Mouse (Mus musculus) frontal cortex, postnatal 36 days (tissue): ENCODE results near the gene Trp53i13.

Source experiments
- DNase-seq, 2 experiments: peaks; one replicate each; pipeline ENCODE4 v3.0.0; 2022; ENCODE audit warnings: low spot score in 2 of 2

Trp53i13 gene

DNA sequence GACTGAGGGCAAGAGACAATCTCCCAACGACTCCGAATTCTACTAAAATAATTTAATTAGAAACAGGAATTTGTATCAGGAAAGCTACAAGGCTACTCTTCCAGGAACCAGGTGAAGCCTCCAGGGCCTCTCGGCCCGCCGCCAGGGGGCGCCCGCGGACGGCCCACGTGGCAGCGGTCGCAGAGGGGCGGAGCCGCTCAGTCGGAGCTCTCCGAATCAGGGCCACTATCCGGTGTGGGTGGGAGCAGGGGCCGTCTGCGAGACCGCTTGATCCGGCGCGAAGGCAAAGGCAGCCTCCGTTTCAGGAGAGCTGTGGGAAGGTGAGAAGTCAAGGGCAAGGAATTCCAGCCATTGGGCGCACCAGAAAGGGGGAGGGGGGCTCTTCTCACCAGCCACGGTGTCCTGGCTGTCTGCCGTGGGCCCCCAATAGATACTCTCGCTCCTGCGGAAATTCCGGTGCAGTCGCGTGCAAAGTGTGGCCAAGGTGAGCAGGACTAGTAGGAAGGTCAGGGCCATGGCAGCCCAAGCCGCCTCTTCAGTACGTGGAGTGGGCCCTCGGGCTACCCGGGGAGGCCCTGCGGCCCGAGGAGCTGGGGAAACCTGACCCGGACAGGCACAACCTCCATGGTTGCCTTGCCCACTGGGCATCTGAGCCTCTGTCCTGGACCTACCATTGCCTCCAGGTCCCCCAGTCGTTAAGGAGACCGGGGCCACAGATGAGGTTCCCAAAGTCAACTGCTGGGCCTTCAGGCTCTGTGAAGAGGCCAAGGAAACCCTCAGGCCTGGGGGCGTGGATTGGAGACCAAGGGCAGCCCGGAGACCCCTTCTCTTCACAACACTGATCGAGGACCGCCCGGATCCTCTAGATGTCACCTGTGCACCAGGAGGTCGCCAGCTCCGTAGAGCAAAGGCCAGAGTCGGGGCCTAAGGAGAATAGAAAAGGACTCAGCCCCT lies 7.4 kb downstream of the Trp53i13 start:
- DNase-seq: peak in 1 of 2 experiments; percentile 86

DNA sequence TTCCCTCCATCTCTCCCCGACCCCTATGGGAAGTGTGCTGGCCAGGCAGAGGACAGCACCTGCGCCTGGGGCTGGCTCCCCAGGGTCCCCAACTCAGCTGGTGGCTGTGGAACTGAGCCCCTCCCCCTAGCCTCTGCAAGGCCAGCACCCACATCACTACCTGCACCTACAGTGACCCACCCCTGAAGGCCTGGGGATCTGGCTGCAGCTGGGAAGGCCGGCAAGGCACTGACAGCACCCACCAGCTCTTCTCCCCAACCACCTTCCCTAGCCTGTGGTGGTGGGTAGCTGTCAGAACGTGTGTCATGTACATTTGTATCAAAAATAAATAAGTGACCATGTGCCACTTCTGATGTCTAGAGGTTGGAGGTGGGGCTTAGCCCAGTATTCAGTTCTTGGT lies 8.4 kb downstream of the Trp53i13 start:
- DNase-seq: no peak

DNA sequence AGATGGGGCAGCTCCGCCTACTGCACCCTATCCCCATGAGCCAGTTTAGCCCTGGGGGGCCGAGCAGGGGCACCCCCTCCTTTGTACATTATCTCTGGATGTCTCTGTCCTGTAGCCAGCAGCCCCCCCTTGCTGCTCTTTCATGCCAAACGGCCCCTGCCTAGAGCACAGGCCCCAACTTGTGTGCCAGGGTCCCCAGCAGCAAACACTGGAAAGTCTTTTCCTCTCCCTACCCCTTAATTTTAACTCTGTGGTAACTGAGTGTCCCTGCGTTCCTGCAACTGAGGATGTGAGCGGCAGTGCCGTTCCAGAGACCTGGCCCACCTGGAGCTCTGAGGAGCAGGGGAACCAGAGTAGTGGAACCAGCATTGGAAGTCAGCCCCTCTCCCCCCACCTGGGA lies 8.8 kb downstream of the Trp53i13 start:
- DNase-seq: no peak

GRCm38 (mm10) chr11:77506273-77506672 lies 9.5 kb downstream of the Trp53i13 start:
- DNase-seq: no peak

DNA sequence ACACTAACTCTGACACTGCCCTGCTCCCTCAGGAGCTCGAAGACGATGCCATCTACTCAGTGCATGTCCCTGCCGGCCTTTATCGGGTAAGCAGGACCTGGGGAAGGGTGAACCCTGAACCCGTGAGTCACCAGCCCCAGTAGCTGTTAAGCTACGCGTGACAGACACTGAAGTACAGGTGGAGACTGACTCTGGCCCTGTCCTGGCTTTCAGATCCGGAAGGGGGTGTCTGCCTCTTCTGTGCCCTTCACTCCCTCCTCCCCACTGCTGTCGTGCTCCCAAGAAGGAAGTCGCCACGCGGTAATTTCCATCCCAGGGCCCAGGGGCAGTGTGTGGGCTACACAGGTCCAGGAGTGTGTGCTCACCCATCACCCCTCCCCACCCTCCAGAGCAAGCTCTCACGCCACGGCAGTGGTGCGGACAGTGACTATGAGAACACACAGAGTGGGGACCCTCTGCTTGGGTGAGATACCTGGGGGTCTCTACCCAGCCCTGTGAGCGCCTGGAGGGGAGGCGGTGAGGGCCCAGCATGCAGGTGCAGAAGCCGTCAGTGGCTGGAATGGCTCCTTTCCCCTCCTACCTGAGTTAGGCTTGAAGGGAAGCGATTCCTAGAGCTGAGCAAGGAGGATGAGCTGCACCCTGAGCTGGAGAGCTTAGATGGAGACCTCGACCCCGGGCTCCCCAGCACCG lies 10.3 kb downstream of the Trp53i13 start:
- no peak for DNase-seq

GRCm38 (mm10) chr11:77504377-77504776 lies 11.4 kb downstream of the Trp53i13 start:
- DNase-seq: no peak

- DNase-seq: no peak
Observed at GRCm38 (mm10) chr11:77503511-77503910, 12.3 kb downstream of the Trp53i13 start.

GRCm38 (mm10) chr11:77502481-77502880 lies 13.3 kb downstream of the Trp53i13 start:
- DNase-seq: no peak

DNA sequence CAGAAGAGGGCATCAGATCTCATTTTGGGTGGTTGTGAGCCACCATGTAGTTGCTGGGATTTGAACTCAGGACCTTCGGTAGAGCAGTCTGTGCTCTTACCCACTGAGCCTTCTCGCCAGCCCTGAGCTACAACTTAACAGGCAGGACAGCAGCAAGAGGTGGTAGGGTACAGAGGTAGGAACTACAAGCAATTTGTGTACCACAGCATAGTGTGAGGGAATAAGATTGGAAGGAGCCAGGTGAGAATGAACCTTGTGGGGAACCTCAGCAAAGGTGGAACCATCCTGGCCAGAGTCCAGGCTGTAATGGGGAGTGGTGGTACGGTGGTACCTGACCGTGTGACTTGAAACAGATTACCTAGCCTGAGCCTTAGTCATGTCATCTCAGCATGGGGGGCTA lies 13.8 kb downstream of the Trp53i13 start:
- no peak for DNase-seq

DNA sequence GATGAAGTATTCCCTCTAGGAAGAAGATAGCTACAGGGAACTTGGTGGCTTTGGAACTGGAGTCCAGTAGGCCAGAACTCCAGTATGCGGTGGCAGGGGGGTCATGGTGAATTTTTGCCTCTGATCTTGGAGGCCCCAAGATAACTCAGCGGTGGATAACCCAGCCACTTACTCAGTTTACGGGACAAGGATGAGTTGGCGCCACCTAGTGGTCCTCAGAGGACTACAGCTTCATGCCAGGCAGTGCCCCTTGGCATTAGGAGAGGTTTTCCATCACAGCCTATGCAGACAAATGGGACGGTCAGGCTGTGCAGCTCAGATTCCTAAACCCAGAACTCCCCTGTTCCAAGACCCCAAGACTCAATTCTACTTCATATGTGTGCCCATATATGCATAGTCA lies 14.4 kb downstream of the Trp53i13 start:
- DNase-seq: peak in 1 of 2 experiments; percentile 84

DNA sequence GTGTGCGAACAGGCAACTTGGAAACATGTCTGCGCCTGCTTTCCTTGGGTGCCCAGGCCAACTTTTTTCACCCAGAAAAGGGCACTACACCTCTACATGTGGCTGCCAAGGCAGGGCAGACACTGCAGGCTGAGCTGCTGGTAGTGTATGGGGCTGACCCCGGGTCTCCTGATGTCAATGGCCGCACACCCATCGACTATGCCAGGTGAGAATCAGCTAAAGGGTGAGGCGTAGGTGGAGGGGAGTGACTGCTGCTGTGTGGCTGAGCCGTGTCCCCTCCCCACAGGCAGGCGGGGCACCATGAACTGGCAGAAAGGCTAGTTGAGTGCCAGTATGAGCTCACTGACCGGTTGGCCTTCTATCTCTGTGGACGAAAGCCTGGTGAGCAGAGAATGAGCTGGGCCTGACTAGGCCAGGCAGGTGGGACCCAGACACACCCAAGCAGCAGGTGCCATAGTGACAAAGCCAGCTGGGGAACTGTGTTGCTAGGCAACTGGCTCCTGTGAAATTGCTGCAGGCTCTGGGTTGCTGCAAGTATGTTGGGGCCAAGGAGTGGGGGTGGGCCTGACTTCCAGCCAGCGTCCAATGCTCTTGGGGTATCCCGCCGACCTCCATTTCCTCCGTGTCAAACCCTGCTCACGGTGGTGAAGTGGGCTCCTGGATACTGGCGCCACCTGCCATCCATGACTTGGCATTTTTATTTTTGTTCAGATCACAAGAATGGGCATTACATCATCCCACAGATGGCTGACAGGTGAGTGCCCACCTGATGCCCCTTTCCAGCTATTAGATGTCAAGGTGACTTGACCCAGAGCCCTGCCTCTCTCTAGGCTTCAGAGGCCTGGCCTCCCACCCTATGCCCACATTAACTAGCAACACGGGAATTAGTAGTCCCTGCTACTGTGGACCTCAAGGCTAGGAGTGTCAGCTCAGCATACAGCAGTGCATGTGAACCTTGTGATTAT lies 15.1 kb downstream of the Trp53i13 start:
- DNase-seq: peak in 1 of 2 experiments; percentile 74

DNA sequence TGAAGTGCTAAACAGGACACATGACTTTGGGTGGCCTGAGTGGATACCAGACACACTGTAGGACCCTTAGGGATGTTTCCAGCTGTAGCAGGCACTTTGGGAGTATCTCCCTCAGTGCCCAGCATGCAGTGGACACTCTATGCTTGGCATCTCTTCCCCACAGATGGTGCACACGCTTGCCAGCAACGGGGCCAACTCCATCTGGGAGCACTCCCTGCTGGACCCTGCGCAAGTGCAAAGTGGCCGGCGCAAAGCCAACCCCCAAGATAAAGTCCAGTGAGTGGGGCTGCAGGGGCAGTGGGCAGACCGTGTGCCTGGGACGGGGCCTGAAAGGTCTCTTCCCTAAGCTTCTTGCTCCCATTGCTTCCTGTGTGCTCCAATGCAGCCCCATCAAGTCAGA lies 16.4 kb downstream of the Trp53i13 start:
- DNase-seq: no peak

DNA sequence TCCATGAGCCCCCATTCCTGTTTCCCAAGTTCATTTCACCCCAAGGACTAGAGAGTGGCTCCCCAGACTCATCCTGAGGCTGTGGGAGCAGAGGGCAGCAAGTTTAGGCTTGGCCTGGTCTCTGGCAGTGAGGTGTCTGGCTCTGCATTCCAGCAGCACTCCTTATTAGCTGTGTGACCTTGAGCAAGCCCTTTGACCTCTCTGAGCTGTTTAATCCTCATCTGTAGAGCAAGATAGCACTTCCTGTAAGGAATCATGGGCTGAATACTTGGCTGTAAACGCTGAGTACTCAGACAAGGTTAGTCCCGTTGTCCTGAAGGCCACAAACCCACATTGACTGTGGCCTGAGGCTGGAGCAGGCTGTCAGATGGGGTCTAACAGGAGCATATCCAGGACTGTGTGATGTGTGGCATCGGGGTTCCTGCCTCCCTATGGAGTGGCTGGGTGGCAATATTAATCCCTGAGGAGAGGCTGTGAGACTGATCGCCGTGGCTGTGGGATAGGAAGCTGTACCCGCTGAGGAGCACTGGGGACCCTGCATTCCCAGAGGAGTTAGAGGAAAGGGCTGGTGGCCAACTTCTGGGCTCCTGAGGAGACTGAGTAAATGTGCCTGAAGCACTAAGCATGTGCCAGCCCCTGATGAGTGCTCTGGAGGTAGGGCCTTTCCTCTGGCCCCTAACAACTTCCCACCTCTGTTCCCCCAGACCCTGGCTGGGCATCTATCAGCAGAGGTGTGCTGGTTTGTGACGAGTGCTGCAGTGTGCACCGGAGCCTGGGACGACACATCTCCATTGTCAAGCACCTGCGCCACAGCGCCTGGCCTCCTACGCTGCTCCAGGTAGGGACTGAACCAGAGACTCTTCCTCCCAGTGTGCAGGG lies 17.3 kb downstream of the Trp53i13 start:
- no peak for DNase-seq

GRCm38 (mm10) chr11:77497851-77498250 lies 17.9 kb downstream of the Trp53i13 start:
- no peak for DNase-seq

DNA sequence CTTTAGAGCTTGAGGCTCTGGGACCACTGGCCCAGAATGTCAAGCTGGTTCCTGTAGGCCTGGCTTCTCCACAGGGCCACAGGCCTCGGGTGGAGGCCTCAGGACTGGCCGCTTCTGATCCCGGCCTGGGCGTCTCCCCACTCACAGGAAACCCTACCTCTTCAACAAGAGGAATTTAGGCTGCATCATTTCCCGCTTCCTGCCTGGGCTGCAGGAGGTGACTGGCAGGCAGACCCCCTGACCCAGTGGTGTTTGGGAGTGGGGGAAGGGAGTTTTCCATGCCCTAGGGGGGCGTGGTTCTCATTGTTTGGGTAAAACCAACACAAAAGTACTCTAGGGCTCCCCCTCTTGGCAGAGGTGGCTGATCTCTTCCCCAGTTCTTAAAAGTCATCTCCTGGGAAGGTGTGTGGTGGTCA lies 18.4 kb downstream of the Trp53i13 start:
- no peak for DNase-seq

DNA sequence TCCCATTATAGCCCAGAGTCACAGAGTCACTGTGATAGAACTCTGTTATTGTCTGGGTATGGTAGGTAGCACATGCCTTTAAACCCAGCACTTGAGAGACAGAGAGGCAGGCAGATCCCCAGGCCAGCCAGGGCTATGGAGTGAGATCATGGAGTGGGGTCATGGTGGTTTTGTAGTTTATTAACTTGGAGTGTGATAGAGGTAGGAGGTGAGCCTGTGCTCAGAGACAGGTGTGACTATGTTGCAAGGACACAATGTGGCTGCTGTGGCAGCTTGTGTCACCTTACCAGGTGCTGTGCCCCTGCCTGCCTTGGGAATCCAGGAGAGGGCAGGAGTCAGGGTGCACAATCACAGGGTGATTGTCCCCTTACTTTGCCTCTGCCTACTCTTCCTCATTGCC lies 20.3 kb downstream of the Trp53i13 start:
- no peak for DNase-seq

- no peak for DNase-seq
Observed at GRCm38 (mm10) chr11:77494782-77495181, 21.0 kb downstream of the Trp53i13 start.

GRCm38 (mm10) chr11:77494344-77494676 lies 21.5 kb downstream of the Trp53i13 start:
- no peak for DNase-seq

GRCm38 (mm10) chr11:77493512-77494343 lies 22.1 kb downstream of the Trp53i13 start, which contains the start of gene Git1:
Gene Git1, plus strand, starts transcription at chr11:77493562.
- peak; percentile 66 to 70 for DNase-seq

GRCm38 (mm10) chr11:77492911-77493332 lies 22.9 kb downstream of the Trp53i13 start:
- peak; percentile 88 to 91 for DNase-seq
